Mouse (Mus musculus): ENCODE measurements around the gene Olfr1232.

Gene Olfr1232

GRCm38 (mm10) chr2:89329575-89329974 lies at the start of gene Olfr1232:
Gene Olfr1232, minus strand, starts transcription at chr2:89329675.
- no peak for DNase-seq (ENCODE audit: low read depth)

DNA sequence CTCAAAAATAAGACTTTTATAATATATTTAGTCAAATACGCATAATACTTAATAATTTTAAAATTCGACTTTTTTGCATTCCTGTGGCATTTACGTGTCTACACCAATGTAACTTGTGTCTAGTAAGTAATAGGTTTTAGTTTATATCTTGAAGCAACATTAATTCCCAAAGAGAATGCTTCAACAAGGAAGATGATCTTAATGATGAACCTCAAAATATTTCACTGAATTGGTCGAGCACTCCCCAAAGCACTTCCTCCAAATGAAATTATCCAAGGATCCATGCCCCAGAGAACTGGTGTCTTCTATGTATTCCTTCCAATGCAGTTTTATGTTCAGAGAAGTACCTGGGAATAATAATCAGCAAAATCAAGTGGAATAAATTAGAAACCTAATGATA lies 35.3 kb upstream of the Olfr1232 start, which contains the start of gene Olfr1234:
TSS of gene Olfr1234 (minus strand) at position 101 of the 400 bp plus-strand sequence.
- DNase-seq (ENCODE audit: low read depth), result no peak

DNA sequence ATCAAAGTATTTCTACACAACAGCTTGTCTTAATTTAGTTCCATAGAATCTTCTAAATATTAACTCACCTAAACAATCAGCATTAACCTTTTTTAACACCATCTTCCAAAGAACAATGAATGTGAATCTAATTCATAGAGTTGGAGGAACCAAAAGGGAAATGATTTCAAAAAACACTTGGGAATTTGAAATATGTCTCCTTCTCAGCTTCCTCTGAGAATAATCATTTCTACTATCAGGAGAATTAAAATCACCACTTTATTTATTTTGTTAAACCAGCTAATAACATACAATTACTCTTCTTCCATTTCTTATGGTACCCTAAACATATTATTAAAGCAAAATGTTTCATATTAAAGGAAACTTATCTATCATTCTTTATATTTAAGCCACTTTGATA lies 12.8 kb upstream of the Olfr1232 start, which contains the start of gene Olfr1233:
TSS of gene Olfr1233 (minus strand) at position 101 of the 400 bp plus-strand sequence.
- DNase-seq (ENCODE audit: low read depth), result no peak

GRCm38 (mm10) chr2:89306974-89307373 lies 22.5 kb downstream of the Olfr1232 start, which contains the start of gene Olfr1231:
Gene Olfr1231, minus strand, starts transcription at chr2:89307074.
- DNase-seq (ENCODE audit: low read depth), result no peak

GRCm38 (mm10) chr2:89297168-89297567 lies 32.3 kb downstream of the Olfr1232 start, which contains the start of gene Olfr1230:
Gene Olfr1230, minus strand, starts transcription at chr2:89297268.
- DNase-seq (ENCODE audit: low read depth), result no peak

- DNase-seq (ENCODE audit: low read depth), result peak; percentile 8
Measured at GRCm38 (mm10) chr2:89287914-89288313, 41.6 kb downstream of the Olfr1232 start, which contains the start of gene Olfr1229. Gene Olfr1229, minus strand, starts transcription at chr2:89288014.
